Mouse (Mus musculus) ES-E14 (cell line): ENCODE results near the gene Gatad2a. TPM values are rescaled to one million over a fixed set of nuclear protein-coding genes. Genes with fewer than 3 reads are reported as not detected.

Source experiments
- DNase-seq: peaks from one replicate; pipeline ENCODE4 v3.0.0-alpha.2; 2013; ENCODE audit warnings: low read depth, low spot score
- H3K27ac ChIP-seq: 2 replicates; pipeline ENCODE4 v1.5.1; 2012; ENCODE audit warnings: low read depth, mild to moderate bottlenecking, low read length, moderate library complexity, mixed read lengths; ENCODE audit not compliant: poor library complexity, insufficient read depth, severe bottlenecking
- H3K36me3 ChIP-seq: 2 replicates; pipeline ENCODE4 v1.6.1; 2012; ENCODE audit warnings: mild to moderate bottlenecking, low read length, moderate library complexity, mixed read lengths; ENCODE audit not compliant: control insufficient read depth, poor library complexity, insufficient read depth, severe bottlenecking
- H3K4me1 ChIP-seq, 2 experiments: fragments of 150-350 bp in 1 of 2; sonication (generic) in 1 of 2; 2 replicates each; pipeline ENCODE4 v1.6.1; 2012; ENCODE audit warnings: low read length in 2 of 2, mild to moderate bottlenecking in 1 of 2, mixed read lengths in 1 of 2; ENCODE audit not compliant: control insufficient read depth in 2 of 2, insufficient read depth in 2 of 2, poor library complexity in 1 of 2
- H3K4me3 ChIP-seq, 2 experiments: fragments of 150-350 bp in 1 of 2; sonication (generic) in 1 of 2; 2 replicates each; pipeline ENCODE4 v1.5.1; 2012; ENCODE audit warnings: low read length in 2 of 2, low read depth in 1 of 2, mild to moderate bottlenecking in 1 of 2, mixed read lengths in 1 of 2; ENCODE audit not compliant: insufficient read depth in 1 of 2, poor library complexity in 1 of 2, severe bottlenecking in 1 of 2
- H3K9ac ChIP-seq: 2 replicates; pipeline ENCODE4 v1.6.1; 2012; ENCODE audit warnings: low read depth, mild to moderate bottlenecking, low read length, mixed read lengths; ENCODE audit not compliant: poor library complexity, insufficient read depth, severe bottlenecking
- H3K9me3 ChIP-seq: fragments of 150-350 bp; sonication (generic); 2 replicates; pipeline ENCODE4 v1.6.1; 2012; ENCODE audit warnings: low read depth, mild to moderate bottlenecking, low read length; ENCODE audit not compliant: control insufficient read depth, insufficient read depth
- CHD2 ChIP-seq: IDR thresholded peaks from 2 replicates; pipeline ENCODE4 v1.6.1; 2014; ENCODE audit warnings: mild to moderate bottlenecking, low read depth, low read length, inconsistent platforms
- HCFC1 ChIP-seq: IDR thresholded peaks from 2 replicates; pipeline ENCODE4 v1.6.1; 2012; ENCODE audit warnings: low read length, inconsistent platforms, borderline replicate concordance; ENCODE audit not compliant: insufficient read depth
- MAFK ChIP-seq: IDR thresholded peaks from 2 replicates; pipeline ENCODE4 v1.6.1; 2014; ENCODE audit warnings: mild to moderate bottlenecking, low read depth, low read length, inconsistent platforms; ENCODE audit not compliant: insufficient read depth
- ZC3H11A ChIP-seq: IDR thresholded peaks from 2 replicates; pipeline ENCODE4 v1.6.1; 2012; ENCODE audit warnings: low read depth, mild to moderate bottlenecking, inconsistent platforms, low read length, borderline replicate concordance
- ZNF384 ChIP-seq: IDR thresholded peaks from 2 replicates; pipeline ENCODE4 v1.6.1; 2012; ENCODE audit warnings: low read depth, low read length, inconsistent platforms
- in situ Hi-C, 2 experiments: fragments of 600-800 bp; cut with MboI; formaldehyde crosslinking; loops; one replicate each; pipeline ENCODE4 v1.15.1; 2025; ENCODE audit warnings: low sequenced_read_pairs in 2 of 2, inconsistent platforms in 1 of 2; ENCODE audit not compliant: unreplicated experiment in 2 of 2
- total RNA-seq: library from RNA; depleted of rRNA; stranded (reverse); fragments of 300-350 nt; gene quantifications from 2 replicates; pipeline ENCODE4 v1.2.3, GENCODE M21; 2012; rRNA removed

Gatad2a gene
- total RNA-seq, 1 experiment = 139 TPM

DNA sequence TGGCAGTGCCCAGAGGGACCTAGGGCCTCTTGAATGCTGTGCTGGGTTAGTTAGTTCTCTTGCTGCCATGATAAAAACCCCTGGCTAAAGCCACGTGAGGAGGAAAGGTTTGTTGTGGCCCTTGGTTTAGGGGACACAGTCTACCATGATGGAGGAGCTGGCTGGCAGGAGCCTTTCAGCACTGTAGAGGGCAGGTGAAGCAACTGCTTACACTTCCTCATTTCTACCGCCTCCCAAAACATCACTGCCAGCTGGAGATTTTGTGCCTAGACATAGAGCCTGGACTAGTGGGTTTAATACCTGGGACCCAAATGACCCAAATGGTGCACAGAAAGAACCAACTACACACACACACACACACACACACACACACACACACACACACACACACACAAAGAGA is 134.9 kb downstream of the Gatad2a start:
- peaks cover 0 to 2% of the 10 kb centered on the region in 2 experiments; a peak in 1 of 4 replicates for H3K4me1 ChIP-seq
- no peak for TF ChIP-seq HCFC1
- no peak for TF ChIP-seq MAFK
- TF ChIP-seq ZNF384 = no peak
- TF ChIP-seq CHD2 = no peak
- TF ChIP-seq ZC3H11A = no peak
- no peak overlapping the region for H3K27ac ChIP-seq
- DNase-seq = no peak
- no peak overlapping the region for H3K9ac ChIP-seq
- in situ Hi-C loops = no loop called here
- H3K36me3 ChIP-seq = no peaks in the 10 kb centered on the region
- no peak overlapping the region for H3K4me3 ChIP-seq
- no peaks in the 10 kb centered on the region for H3K9me3 ChIP-seq

DNA sequence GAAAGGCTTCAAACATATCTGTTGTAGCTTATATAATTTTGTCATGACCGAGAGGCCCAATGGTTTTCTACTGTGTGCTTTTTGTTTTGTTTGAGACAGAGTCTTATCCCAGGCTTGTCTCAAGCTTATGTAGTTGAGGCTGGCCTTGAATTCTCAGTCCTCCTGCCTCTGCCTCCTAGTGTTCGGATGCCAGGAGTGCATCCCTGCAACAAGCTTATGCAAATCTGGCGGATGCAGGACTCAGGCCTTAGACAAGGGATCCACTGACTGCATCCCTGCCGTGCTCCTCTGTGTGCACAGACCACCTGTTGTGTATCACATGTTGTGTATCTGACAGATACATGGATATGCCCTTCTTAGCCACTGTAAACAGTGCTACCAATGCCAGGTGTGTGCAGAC is 135.4 kb downstream of the Gatad2a start:
- Histone ChIP-seq H3K36me3 (no peaks in the 10 kb centered on the region), H3K27ac (no peak overlapping the region), H3K9me3 (no peaks in the 10 kb centered on the region), H3K4me1 (peaks cover 0 to 2% of the 10 kb centered on the region in 2 experiments; a peak in 1 of 4 replicates), H3K9ac (no peak overlapping the region), H3K4me3 (no peak overlapping the region)
- TF ChIP-seq ZNF384 (no peak), MAFK (no peak), HCFC1 (no peak), CHD2 (no peak), ZC3H11A (no peak)
- no peak for DNase-seq
- in situ Hi-C loops = no loop called here

Other genes starting within 250 kb of the Gatad2a start
- gene Zfp963, start 246.4 kb downstream of the Gatad2a start, total RNA-seq = 2.1 and 2.7 TPM in 2 replicates
- gene Gm20422, start 221.5 kb downstream of the Gatad2a start, total RNA-seq = not detected in 2 replicates
- 123 and 193 TPM in 2 replicates for gene Atp13a1, start 205.2 kb downstream of the Gatad2a start, total RNA-seq
- 19.1 and 21.6 TPM in 2 replicates for gene Zfp866, start 205.2 kb downstream of the Gatad2a start, total RNA-seq
- 5.9 and 6.4 TPM in 2 replicates for gene Gmip, start 187.7 kb downstream of the Gatad2a start, total RNA-seq
- 5.6 and 8.3 TPM in 2 replicates for gene Lpar2, start 174.0 kb downstream of the Gatad2a start, total RNA-seq
- 5.2 and 6.1 TPM in 2 replicates for gene Pbx4, start 163.9 kb downstream of the Gatad2a start, total RNA-seq
- 7.3 and 10.7 TPM in 2 replicates for gene Cilp2, start 108.7 kb downstream of the Gatad2a start, total RNA-seq
- gene Tssk6, start 94.2 kb downstream of the Gatad2a start, total RNA-seq = 2.5 and 4.0 TPM in 2 replicates
- gene Ndufa13, start 93.8 kb downstream of the Gatad2a start, total RNA-seq = 146 and 243 TPM in 2 replicates
- gene Yjefn3, start 93.7 kb downstream of the Gatad2a start, total RNA-seq = 7.0 and 8.5 TPM in 2 replicates
- gene Mau2, start 46.4 kb upstream of the Gatad2a start, total RNA-seq = 82.4 and 124 TPM in 2 replicates
- 38.5 and 38.8 TPM in 2 replicates for gene Sugp1, start 46.4 kb upstream of the Gatad2a start, total RNA-seq
- 2.0 and 2.5 TPM in 2 replicates for gene Tm6sf2, start 76.5 kb upstream of the Gatad2a start, total RNA-seq
- gene Hapln4, start 87.1 kb upstream of the Gatad2a start, total RNA-seq = 2.2 and 4.8 TPM in 2 replicates
- gene Ncan, start 124.5 kb upstream of the Gatad2a start, total RNA-seq = 4.3 and 9.2 TPM in 2 replicates
- 9.6 and 10.4 TPM in 2 replicates for gene Nr2c2ap, start 134.9 kb upstream of the Gatad2a start, total RNA-seq
- 10.4 and 11.2 TPM in 2 replicates for gene Rfxank, start 142.8 kb upstream of the Gatad2a start, total RNA-seq
- gene Borcs8, start 143.1 kb upstream of the Gatad2a start, total RNA-seq = 30.0 and 31.2 TPM in 2 replicates
- gene Mef2b, start 143.3 kb upstream of the Gatad2a start, total RNA-seq = 3.6 and 5.4 TPM in 2 replicates
- gene Tmem161a, start 176.0 kb upstream of the Gatad2a start, total RNA-seq = 73.9 and 116 TPM in 2 replicates
- gene Slc25a42, start 215.9 kb upstream of the Gatad2a start, total RNA-seq = 5.8 and 7.5 TPM in 2 replicates
- gene Sugp2, start 237.8 kb upstream of the Gatad2a start, total RNA-seq = 45.5 and 57.6 TPM in 2 replicates
- 58.9 and 61.8 TPM in 2 replicates for gene Armc6, start 238.1 kb upstream of the Gatad2a start, total RNA-seq